ENCODE assay signal across 10 mouse cellular contexts in the genomic region with DNA sequence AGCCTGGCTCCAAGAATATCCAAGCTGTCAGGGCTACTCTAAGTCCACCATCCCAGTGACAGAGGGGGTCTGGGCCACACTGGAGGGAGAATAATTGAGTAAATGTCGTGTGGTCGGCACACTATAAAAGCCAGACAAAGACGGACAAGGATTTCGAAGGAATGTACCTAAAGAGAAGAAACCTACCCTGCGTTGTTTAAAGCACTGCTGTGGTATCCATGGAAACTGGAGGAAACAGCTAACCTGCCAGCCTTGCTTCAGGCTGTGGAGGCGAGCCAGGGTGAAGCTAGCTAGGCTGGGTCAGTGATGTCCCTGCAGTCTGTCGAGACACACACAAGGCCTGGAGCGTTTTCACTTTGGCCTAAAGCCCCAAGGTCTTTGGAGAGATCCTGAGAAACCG.
A peak's percentile ranks its signal among the peaks of the same experiment; 100 is the strongest.
DNase-seq lines count a peak whose midpoint lies in the region; ATAC-seq lines count a peak whose summit lies in the region.
"Had no signal": no experiment of that assay in that cellular context is flagged by ENCODE, and none has a peak within 500 bp of the region (broad histone marks: within the 10 kb centered on the region; RNA-seq: fewer than 3 reads in every experiment).

No protein-coding gene starts in this region.

- H3K4me2 ChIP-seq in hindbrain, embryonic 15.5 days: no peak overlapping the region
- no peak overlapping the region for H3K4me2 ChIP-seq in hindbrain, embryonic 13.5 days
- no peak overlapping the region for H3K4me2 ChIP-seq in kidney, embryonic 14.5 days (replicated peaks; ENCODE audit: low read depth, low read length)
- H3K4me2 ChIP-seq: lung, embryonic 15.5 days had no signal

- no peak overlapping the region; the same call in 1 of the 2 replicates for H3K27ac ChIP-seq in hindbrain, embryonic 15.5 days (replicated peaks)
- H3K27ac ChIP-seq in hindbrain, embryonic 13.5 days: no peak overlapping the region
- no peak overlapping the region for H3K27ac ChIP-seq in kidney, embryonic 14.5 days (ENCODE audit: low read depth, low read length)
- H3K27ac ChIP-seq: lung, embryonic 15.5 days had no signal

- 33% methylated on average over 9 of the region's 9 CpGs for WGBS in hindbrain, embryonic 15.5 days
- WGBS in hindbrain, embryonic 13.5 days: 39% methylated on average over 9 of the region's 9 CpGs
- WGBS in kidney, embryonic 14.5 days: 65% methylated on average over 9 of the region's 9 CpGs

- H3K4me1 ChIP-seq in hindbrain, embryonic 15.5 days (replicated peaks): peaks cover 13% of the 10 kb centered on the region
- peaks cover 9% of the 10 kb centered on the region for H3K4me1 ChIP-seq in hindbrain, embryonic 13.5 days (replicated peaks)
- H3K4me1 ChIP-seq in kidney, embryonic 14.5 days (ENCODE audit: control insufficient read depth, insufficient read depth, low read length): no peaks in the 10 kb centered on the region
- H3K4me1 ChIP-seq: lung, embryonic 15.5 days had no signal

- peak; percentile 83 for ATAC-seq in hindbrain, embryonic 15.5 days (ENCODE audit: low FRiP score, low read depth)
- ATAC-seq in hindbrain, embryonic 13.5 days (ENCODE audit: low FRiP score): no peak; the same call in 1 of the 2 replicates
- ATAC-seq in kidney, embryonic 14.5 days (ENCODE audit: low FRiP score, low TSS enrichment): no peak

- H3K27me3 ChIP-seq in hindbrain, embryonic 15.5 days: no peaks in the 10 kb centered on the region
- 0 out of 2 replicates have a peak, but pooled peaks cover 10% of the 10 kb centered on the region for H3K27me3 ChIP-seq in hindbrain, embryonic 13.5 days
- H3K27me3 ChIP-seq in kidney, embryonic 14.5 days (ENCODE audit: control insufficient read depth, insufficient read depth, low read length): no peaks in the 10 kb centered on the region
- H3K27me3 ChIP-seq: lung, embryonic 15.5 days had no signal

- no peaks in the 10 kb centered on the region for H3K36me3 ChIP-seq in hindbrain, embryonic 15.5 days
- H3K36me3 ChIP-seq in hindbrain, embryonic 13.5 days: no peaks in the 10 kb centered on the region
- no peaks in the 10 kb centered on the region for H3K36me3 ChIP-seq in kidney, embryonic 14.5 days (ENCODE audit: control insufficient read depth, insufficient read depth, low read length)
- H3K36me3 ChIP-seq: G1E; lung, embryonic 15.5 days had no signal

- H3K9me3 ChIP-seq in hindbrain, embryonic 15.5 days: no peaks in the 10 kb centered on the region
- no peaks in the 10 kb centered on the region for H3K9me3 ChIP-seq in hindbrain, embryonic 13.5 days
- H3K9me3 ChIP-seq in kidney, embryonic 14.5 days (ENCODE audit: control insufficient read depth, low read length): no peaks in the 10 kb centered on the region
- H3K9me3 ChIP-seq: G1E; lung, embryonic 15.5 days had no signal

- intact Hi-C loops in left cerebral cortex, postnatal 36 days (cut with DNase I): no loop called here

- peak; percentile 85 to 88 for DNase-seq in adrenal gland, postnatal 36 days
- DNase-seq in forelimb bud, embryonic 11.5 days (ENCODE audit: low read depth, low spot score): peak; percentile 43
- DNase-seq in left cerebral cortex, postnatal 36 days (ENCODE audit: low spot score in 2 of 2): peak; percentile 33 to 39
- DNase-seq in skeletal muscle tissue, adult 2 months (ENCODE audit: low read depth, low spot score): peak; percentile 29
- DNase-seq in kidney, adult 18-20 months: no peak

- H3K9ac ChIP-seq in hindbrain, embryonic 15.5 days: no peak overlapping the region
- no peak overlapping the region for H3K9ac ChIP-seq in hindbrain, embryonic 13.5 days
- H3K9ac ChIP-seq in kidney, embryonic 14.5 days (ENCODE audit: low read depth, low read length): no peak overlapping the region
- H3K9ac ChIP-seq: lung, embryonic 15.5 days had no signal

- no peak overlapping the region for H3K4me3 ChIP-seq in hindbrain, embryonic 15.5 days
- H3K4me3 ChIP-seq in hindbrain, embryonic 13.5 days: no peak overlapping the region
- no peak overlapping the region for H3K4me3 ChIP-seq in kidney, embryonic 14.5 days (ENCODE audit: low read length)
- H3K4me3 ChIP-seq: lung, embryonic 15.5 days had no signal
